Mouse (Mus musculus): ENCODE data around the gene Sdsl. TPM values are rescaled to one million over a fixed set of nuclear protein-coding genes. Genes with fewer than 3 reads are reported as not detected.

Gene Sdsl
- total RNA-seq, 2 experiments from 2014 or later = 33.5 to 38.3 TPM

DNA sequence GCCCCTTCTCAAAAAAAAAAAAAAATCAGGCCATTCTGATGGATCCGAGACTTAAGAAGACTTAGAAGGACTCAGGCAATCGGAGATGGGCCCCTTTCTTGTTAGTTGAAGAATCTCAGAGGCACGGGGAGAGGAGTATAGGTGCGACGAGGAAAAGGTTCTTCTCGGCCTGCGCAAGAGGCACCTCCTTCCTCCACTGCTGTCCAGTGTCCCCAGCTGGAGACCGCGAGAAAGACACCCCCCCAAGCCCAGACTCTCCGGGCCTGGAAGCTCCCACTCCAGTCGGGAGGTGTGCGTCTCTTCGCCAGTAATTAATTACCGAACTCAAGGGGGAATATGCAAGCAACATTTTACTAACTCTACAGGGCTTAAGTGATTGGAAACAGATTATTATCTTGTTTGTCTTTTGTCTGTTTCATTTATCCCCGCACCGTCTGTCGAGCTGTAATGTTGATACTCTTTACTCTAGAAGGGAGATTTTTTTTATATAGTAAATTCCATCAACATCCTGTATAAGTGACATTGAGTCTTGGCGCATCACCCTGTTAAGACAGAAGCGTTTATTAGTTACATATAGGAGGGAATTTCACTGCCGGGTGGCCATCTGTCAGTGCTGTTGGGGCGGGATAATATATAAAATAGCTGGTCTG is 44.3 kb downstream of the Sdsl start:
- DNase-seq = no peak

DNA sequence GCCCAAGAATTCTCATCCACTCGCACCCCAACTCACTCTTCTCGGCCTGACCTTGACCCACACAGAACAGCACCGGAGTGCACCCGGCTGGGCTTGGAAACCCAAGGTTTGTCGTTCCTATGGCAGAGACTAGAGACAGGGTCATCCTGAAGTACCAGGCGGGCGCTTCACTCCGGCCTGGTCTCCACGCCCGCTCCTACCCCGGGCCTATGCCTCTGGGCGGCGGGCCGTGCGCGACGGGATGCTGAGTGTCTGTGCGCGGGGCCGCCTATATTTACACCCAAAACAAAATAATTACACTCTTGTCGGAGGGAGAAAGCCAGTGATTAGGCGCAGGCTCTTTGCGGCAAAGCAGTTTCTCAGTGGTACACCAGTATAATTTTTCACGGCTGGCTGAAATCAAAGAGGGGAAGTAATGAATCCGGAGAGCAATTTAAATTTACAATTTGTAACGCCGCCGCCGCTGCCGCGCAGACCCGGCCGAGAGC is 45.1 kb downstream of the Sdsl start:
- DNase-seq = no peak

DNA sequence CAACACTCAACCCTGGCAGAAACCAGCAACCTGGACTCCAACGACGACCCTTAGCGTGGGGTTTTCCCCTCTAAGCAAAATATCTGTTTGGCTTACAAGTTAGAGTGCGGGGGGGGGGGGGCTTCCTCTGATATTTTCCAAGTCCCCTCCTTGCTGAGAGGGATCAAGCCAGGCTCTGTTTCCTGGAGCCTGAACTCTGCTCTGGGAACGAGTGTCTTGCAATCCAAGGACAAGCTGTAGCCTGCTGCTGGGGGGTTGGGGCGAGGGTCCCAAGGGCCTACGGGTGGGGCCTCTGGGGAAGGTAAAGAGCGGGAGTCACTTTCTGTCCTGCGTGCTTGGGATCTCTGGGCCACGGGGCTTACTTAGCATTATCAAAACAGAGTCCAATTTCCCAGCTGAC is 46.0 kb downstream of the Sdsl start:
- DNase-seq = no peak

DNA sequence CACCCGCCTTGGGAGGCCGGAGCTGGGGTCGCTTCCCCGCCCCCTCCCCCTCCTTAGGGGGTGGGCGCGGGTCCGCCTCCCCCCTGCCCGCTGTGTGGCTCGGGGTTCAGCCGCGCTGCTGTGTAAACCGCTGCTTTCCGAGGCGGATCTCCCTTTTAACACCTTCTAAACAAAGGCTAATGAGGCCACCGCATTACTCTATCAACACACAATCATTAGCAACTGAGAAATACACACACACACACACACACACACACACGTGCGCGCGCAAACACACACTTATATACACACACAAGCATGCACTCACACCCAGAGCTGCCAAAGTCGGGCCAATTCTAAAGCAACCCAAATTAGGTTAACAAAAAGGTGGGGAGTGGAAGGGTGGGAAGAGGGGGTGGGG is 46.9 kb downstream of the Sdsl start:
- DNase-seq = no peak

DNA sequence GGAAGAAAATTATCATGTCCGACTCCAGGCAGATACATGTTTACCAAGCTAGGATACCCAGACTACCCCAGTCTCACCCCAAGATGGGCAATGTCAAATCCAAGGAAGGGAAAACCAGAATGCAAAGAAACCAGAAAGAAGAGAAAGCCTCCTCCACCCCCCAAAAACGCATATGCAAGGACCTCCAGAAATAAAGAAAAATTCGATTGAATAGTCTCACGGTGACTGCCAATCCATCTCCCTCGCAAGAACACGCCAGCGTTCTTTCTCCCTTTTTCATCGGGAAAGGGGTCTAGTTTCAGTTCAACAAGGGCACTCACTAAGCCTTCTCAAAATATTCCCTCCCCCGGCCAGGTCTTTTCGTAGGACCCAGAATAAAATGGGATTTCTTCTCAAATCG is 48.0 kb downstream of the Sdsl start:
- DNase-seq = no peak

DNA sequence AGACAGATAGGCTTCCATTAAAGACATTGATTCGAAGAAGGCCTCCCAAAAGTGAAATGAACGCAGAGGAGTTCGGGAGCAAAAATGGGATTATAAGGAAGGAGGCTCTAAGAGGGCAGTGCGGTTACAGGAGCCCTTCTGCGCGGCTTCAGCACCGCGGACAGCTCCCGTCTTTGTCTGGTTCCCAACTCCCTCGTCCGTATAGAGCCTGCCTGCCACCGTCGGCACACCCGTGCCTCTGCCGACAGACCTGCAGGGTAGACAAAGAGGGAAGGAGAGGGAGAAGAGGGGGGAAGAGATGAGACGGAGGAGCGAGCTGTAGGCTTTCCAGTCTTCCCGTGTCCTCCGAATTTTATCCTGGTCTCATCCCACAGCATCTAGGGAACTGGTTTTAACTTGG is 48.6 kb downstream of the Sdsl start:
- DNase-seq = peak; percentile 89

DNA sequence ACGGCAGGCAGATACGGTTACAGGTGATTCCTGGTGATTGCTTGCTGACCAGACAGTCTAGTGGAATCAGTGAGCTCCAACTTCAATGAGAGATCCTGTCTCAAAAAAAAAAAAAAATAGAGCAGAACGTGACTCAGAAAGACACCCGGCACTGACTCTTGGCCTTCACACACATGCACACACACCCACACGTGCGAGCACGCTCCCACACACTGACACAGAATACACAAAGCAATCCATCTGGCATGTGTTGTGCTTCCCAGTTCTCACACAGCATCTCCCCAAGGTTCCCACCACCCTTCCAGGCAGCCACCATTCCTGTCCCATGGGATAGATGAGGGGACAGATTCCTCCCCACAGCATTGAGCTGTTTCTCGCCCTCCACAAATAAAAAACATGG is 52.5 kb downstream of the Sdsl start:
- no peak for DNase-seq

DNA sequence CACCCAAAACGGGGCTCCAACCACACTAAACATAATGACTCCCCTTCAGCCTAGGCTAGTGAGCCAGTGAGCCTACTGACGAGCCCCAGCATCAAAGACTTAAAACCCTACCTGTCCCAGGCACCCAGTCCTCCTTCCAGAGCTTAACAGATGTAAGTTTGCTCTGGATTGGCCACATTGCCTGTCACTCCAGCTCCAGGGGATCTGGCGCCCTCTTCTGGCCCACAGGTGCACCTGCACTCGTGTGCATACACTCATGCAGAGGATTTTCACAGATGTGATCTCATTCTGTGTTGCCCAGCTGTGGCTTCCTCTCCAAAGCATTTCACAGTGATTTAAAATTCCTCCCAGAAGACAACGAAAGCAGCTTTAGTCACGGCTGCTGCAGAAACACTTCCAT is 59.2 kb downstream of the Sdsl start:
- DNase-seq = no peak

DNA sequence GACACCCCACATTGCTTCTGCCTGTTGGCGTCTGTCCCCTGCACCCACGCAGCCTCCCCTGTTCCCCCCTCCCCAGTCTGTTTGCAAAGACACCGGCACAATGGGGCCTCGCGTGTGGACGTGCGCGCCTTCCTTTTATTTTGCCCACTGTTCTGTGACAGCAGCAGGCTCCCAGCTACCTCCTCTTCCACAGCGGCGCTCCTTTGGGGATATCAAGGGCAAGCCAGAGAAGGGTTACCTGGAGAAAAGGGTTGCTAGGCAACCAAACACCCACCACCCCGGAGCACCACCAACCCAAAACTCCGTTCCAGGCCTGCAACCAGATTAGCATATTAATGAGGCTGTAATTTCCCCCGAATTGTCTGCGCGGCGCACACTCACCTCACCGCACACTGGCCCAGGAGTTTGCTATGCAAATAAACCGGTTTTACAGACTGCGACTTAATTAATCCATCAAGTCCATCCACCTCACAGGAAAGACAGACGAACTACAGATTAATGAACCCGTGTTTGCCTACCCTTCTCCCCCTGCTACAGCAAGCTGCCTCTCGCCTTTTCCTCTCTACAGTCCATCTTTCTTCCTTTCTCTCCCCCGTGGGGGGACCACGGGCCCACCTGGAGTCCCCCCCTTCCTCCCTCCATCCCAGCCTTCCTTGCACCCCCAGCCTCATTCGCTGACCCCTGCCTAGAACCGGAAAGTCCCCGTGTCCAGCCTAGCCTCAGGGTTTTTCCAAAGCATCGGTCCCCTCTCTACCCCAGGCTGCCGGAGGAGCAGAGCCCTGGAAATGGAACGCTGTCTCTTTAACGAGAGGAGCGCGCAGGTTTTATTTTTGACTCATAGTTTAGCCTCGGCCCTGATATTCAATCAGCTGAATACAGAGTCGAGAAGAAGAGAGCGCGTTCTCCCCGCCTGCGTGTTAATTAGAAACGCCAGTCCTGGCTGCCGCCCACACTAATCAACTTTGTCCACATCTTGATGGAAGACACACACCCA is 62.9 kb downstream of the Sdsl start:
- DNase-seq = no peak

DNA sequence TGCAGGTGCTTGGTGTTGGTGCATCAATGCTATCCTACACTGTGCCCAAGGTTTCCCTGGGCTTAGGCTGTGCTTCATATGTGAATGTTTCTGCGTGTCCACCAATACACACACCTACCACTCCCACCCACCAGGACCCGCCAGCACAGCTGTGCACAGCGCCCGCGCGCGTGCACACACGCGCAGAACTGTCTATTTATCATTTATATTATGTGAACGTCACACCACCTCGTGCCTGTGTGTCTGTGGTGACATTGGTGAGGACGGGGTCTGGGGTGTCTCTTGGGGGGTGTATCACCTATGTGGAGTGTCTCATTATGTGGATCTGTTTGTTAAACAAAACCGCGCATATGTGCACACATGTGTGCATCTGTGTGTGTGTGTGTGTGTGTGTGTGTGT is 63.7 kb downstream of the Sdsl start:
- DNase-seq = no peak

Other genes with a start within 250 kb of the Sdsl start
- gene Lhx5, start 41.1 kb downstream of the Sdsl start, total RNA-seq (2021) = not detected
- gene Sds, start 3.7 kb upstream of the Sdsl start, total RNA-seq (2021) = 10 to 100 TPM in 1 of 2 experiments, 1 to 10 TPM in 1; 2.5 to 20.1 TPM
- 10 to 100 TPM; 61.8 to 64.4 TPM for gene Plbd2, start 30.8 kb upstream of the Sdsl start, total RNA-seq (2021)
- 10 to 100 TPM; 35.2 to 39.3 TPM for gene Slc8b1, start 38.4 kb upstream of the Sdsl start, total RNA-seq (2021)
- gene Tpcn1, start 115.9 kb upstream of the Sdsl start, total RNA-seq (2021) = 10 to 100 TPM; 53.1 to 60.4 TPM
- gene Iqcd, start 116.2 kb upstream of the Sdsl start, total RNA-seq (2021) = under 1 TPM; 0.42 to 0.51 TPM
- 10 to 100 TPM; 12.9 to 17.4 TPM for gene Rita1, start 139.8 kb upstream of the Sdsl start, total RNA-seq (2021)
- gene Ddx54, start 139.9 kb upstream of the Sdsl start, total RNA-seq (2021) = 10 to 100 TPM; 36.0 to 36.1 TPM
- under 1 TPM in 1 of 2 experiments, not detected in 1; 0.42 TPM for gene Cfap73, start 161.4 kb upstream of the Sdsl start, total RNA-seq (2021)
- 1 to 10 TPM; 6.9 to 8.9 TPM for gene Rasal1, start 176.0 kb upstream of the Sdsl start, total RNA-seq (2021)
- gene Dtx1, start 239.1 kb upstream of the Sdsl start, total RNA-seq (2021) = 1 to 10 TPM; 7.4 to 9.2 TPM

Measured in adrenal gland, postnatal 10 days (tissue).